Mouse (Mus musculus) kidney, postnatal 14 days (tissue): ENCODE data around the gene Cacng1.
A peak's percentile ranks its signal among the peaks of the same experiment; 100 is the strongest.

Experiments used
- DNase-seq: peaks from one replicate; pipeline ENCODE4 v3.0.0; 2022; ENCODE audit warnings: mixed read lengths

Cacng1 gene

GRCm38 (mm10) chr11:107707897-107708610 lies 8.3 kb downstream of the Cacng1 start:
- DNase-seq: no peak

DNA sequence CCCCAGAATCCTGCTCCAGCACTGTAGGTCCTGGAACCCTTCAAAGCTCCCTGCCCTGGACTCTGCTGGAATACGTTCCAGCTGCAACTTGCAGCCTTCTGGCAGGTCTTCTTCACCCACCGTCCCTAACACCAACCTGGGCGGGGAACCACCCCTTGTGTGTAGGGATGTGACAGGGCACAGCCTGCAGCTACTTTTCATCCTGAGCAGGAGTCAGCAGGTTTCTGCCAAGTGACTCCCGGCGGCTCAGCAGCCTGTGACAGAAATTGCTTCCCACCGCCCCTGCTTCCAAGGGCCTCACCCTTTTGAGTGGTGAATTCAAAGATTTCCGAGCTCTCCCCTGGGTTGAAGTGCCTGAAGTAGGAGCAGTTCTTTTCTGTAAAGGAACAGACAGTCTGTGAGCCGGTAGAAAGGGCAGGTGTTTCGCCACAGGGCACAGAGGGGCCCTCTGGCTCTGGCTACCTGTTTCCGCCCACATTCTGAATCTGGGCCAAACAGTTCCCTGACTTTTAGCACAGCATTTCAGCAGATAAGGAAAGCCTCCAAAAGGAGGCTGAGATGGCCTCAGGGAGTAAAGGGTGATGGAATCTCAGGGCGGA lies 10.7 kb downstream of the Cacng1 start:
- DNase-seq: peak; percentile 32

- DNase-seq: no peak
Measured at GRCm38 (mm10) chr11:107705060-107705459, 11.3 kb downstream of the Cacng1 start.

GRCm38 (mm10) chr11:107703272-107704134 lies 12.8 kb downstream of the Cacng1 start:
- DNase-seq: peak; percentile 48

DNA sequence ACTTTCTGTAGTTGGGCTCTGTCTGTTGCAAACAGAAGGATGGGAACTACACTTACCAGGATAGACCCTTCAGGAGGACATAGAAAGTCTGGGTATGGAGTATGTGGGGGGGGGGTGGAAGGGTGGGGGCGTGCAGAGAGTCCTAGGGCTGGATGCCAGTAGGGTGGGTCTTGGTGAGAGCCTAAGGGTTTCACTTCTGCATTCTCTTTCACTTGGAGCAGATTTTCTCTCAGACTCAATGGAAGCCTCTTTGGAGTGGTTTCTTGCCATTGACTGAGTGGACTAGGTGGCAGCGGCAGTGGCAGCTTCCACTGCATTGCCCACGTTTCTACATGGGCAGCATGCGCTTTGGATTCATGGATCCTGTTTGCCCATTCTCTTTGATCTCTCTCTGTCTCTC lies 16.4 kb downstream of the Cacng1 start:
- no peak for DNase-seq

DNA sequence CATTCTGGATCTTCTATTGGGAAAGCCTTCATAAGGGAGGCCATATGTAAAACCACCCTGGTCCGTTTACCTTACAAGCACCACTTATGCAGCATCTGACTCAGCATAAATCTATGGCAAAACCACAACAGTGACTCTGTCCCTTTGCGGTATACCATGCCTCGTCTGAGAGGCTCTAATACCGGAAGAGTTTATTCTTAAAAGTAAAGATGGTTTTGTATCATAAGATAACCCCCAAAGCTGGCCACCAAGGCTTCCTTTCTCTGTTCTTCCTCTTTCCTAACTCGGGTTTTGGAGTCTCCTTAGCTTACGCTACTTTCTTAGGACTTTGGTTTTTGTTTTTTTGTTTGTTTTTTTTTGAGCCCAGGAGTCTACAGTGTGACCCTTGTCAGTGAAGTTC lies 23.0 kb downstream of the Cacng1 start:
- DNase-seq: no peak

GRCm38 (mm10) chr11:107691569-107691968 lies 24.8 kb downstream of the Cacng1 start:
- peak; percentile 26 for DNase-seq

DNA sequence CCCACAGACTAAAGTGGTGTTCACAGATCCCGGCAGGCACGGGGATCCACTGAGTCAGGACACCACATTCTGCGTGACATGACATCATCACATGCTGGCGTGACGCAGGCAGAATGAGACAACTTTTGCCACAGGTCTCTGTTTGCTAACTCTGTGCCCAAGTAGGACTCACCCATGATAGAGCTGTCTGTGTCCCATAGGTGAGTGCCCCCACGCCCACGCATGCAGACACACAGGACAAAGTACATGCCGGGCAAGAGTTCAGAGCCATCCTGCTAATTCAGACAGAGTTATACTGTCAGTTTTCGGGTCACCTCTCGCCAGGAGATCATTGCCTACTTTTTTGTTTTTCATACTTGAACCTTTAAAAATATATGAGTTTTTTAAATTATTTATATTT lies 27.8 kb downstream of the Cacng1 start:
- DNase-seq: no peak

DNA sequence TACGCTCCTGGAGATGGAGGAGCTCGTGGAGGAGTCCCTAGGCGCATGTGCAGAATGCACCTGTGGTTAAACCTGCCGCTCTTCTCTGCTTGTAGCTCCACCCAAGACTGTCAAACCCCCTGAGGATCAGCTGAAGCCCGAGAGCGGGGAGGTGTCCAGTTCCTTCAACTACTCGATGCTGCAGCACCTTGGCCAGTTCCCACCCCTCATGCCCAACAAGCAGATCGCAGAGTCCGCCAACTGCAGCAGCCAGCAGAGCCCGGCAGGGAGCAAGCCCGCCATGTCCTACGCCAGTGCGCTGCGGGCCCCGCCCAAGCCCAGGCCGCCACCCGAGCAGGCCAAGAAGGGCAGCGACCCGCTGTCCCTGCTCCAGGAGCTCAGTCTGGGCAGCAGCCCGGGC lies 30.0 kb downstream of the Cacng1 start:
- DNase-seq: no peak

GRCm38 (mm10) chr11:107683544-107684465 lies 32.5 kb downstream of the Cacng1 start:
- no peak for DNase-seq

GRCm38 (mm10) chr11:107682694-107683355 lies 33.5 kb downstream of the Cacng1 start:
- no peak for DNase-seq

DNA sequence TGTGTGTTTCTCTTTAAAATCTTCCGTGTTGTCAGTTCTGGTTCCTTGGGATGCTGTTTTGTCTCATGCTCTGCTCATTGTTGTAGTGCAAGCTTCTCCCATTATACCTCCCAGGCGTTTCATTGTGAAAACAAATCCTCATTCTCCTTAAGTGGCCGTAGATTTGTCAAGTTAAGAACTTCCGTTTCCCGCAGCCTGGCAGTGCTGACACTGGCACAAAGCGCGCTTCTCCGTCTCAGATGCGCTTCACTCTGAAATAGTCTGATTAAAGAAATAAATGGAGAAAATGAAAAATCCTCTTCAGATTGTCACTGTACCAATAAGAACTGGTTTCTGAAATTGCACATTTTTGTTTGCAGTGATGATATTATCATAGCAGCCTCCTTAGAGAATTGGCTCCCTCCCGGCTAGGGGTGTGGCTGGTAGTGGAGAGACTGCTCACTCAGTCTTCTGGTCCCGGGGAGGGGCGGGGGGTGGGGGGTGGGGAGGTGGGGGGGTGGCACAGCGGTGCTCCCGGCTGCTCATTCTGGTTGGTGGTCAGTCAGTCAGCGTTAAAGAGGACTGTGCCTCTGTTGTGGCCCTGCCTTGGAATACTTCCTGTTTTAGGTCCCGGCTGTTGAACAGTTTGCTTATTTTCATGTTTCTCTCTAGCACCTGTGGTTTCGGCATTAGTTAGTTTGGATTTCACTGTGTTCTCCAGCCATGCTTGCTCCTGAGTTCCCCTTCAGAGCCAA lies 39.9 kb downstream of the Cacng1 start:
- DNase-seq: no peak

DNA sequence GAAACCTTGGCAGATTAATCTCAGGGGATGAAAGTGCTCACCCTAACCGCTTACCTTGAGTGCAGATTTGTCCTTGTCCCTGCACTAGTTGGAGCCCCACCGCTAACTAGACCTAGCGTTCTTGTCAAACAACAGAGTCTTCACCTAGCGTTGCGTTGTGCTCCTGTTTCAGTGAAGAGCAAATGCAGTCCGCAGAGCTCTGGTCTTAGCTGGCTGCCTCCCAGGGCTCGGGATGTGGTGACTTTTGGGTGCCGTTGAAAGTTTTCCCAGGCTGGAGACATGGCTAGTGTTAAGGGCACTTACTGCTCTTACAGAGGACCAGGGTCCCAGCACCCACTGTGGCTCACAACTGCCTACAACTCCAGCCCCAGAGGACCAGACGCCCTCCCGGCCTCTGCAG lies 41.1 kb downstream of the Cacng1 start:
- no peak for DNase-seq

DNA sequence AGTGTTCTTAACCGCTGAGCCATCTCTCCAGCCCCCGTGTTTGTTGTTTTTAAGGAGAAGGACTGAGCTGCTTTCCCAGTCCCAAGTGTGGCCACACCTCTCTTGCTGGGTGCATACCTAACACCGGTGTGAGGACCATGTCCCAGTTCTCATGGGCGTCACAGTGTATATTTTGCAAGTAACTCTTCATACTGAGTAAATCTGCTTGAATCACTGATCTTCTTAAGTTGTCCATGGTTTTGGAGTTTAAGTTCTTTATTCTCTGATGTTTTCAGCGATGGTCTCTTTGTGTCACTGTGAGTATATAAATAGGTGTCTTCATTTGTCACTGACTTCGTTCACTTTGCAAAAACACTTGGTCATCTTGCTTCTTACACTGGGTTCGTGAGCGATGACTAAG lies 41.7 kb downstream of the Cacng1 start:
- DNase-seq: no peak

- DNase-seq: no peak
Measured at GRCm38 (mm10) chr11:107674006-107674405, 42.3 kb downstream of the Cacng1 start.

DNA sequence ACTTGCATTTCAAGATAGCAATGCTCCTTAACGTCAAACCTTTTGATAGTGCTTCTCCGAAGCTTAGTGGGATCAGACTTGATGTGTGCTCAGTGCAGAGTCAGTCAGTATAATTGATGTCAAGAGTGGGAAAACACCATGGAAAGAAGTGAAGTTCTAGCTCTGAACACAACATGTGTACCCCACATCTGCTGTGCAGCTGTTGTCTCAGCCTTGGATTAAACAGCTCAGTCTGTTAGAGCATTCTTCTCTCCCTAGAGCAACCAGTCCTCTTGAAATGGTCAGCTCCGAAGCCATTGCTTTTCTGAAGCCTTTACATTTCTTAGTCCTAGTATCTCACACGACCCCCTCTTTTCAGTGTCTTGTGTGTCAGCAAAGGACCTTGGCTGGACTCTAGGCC lies 47.3 kb downstream of the Cacng1 start:
- no peak for DNase-seq

DNA sequence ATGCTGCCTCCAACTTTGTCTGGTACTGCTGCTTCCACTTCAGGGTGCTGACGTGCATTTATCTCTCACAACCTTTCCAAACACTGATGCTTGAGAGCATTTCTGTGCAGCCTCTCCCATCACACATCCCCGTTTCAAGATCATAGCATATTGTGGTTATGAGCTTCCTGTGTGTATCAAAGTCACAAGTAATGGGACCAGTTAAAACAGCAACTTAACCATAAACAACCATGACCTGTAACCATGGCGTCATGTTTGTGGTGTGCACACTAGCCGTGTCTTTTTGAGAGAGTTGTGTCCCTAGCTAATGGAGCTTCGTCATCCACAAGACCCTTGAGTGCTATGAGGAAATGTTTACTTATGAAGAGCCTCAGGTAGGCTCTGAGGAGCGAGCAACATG lies 48.1 kb downstream of the Cacng1 start:
- DNase-seq: no peak

GRCm38 (mm10) chr11:107667542-107667941 lies 48.8 kb downstream of the Cacng1 start:
- no peak for DNase-seq

GRCm38 (mm10) chr11:107662666-107663065 lies 53.7 kb downstream of the Cacng1 start:
- no peak for DNase-seq

GRCm38 (mm10) chr11:107660452-107660851 lies 55.9 kb downstream of the Cacng1 start:
- no peak for DNase-seq

DNA sequence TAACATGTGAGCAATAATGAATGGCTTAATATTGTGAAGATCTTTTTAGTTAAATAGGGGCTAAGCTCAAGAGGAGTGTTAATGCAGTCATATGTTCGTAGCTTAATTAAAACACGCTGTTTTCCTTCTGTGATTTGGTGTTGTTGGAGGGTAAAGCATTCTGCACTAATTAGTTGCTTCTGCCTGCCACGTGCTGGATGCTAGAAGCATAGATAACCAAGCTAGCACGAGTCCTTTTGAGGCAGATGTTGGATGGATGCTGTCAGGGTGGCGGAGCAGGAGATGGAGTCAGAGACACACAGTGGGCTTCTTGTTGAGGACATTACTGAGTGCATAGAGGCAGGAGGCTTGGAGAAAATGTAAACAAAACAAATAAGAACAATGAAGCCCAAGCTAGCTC lies 59.2 kb downstream of the Cacng1 start:
- DNase-seq: no peak
